Mouse (Mus musculus) central nervous system, embryonic 18 days (tissue): Measurements from ENCODE around the gene Myh8. TPM values are rescaled to one million over a fixed set of nuclear protein-coding genes. Genes with fewer than 3 reads are reported as not detected.

Experiments
- polyA plus RNA-seq: library from polyadenylated mRNA; depleted of rRNA; stranded (reverse); fragments of >200 nt; gene quantifications from 2 replicates; pipeline ENCODE4 v1.2.3, GENCODE M21; 2012; rRNA removed

Myh8 gene
- polyA plus RNA-seq, result 0.27 and 17.8 TPM in 2 replicates

GRCm38 (mm10) chr11:67276601-67277174 is at the start of gene Myh8:
Gene Myh8 (plus strand): TSS chr11:67277124.

GRCm38 (mm10) chr11:67237481-67238079 is 39.3 kb upstream of the Myh8 start, which contains the start of gene Myh4:
Gene Myh4 (plus strand): TSS chr11:67238029.

GRCm38 (mm10) chr11:67321358-67321757 is 44.4 kb downstream of the Myh8 start, which contains the start of gene Myh13:
Gene Myh13 (plus strand): TSS chr11:67321658.

Other genes with a start within 250 kb of the Myh8 start
- gene Adprm, start 224.5 kb upstream of the Myh8 start, polyA plus RNA-seq, result 30.9 and 31.7 TPM in 2 replicates
- gene Sco1, start 224.5 kb upstream of the Myh8 start, polyA plus RNA-seq, result 5.8 and 7.0 TPM in 2 replicates
- gene Myh3, start 198.8 kb upstream of the Myh8 start, polyA plus RNA-seq, result 0.19 and 12.5 TPM in 2 replicates
- 0.12 and 0.37 TPM in 2 replicates for gene Myh2, start 106.1 kb upstream of the Myh8 start, polyA plus RNA-seq
- gene Myh1, start 77.1 kb upstream of the Myh8 start, polyA plus RNA-seq, result 0.05 and 0.21 TPM in 2 replicates
- 0.04 and 0.05 TPM in 2 replicates for gene Myh4, start 39.1 kb upstream of the Myh8 start, polyA plus RNA-seq
- 0.03 and 0.13 TPM in 2 replicates for gene Myh13, start 44.5 kb downstream of the Myh8 start, polyA plus RNA-seq
- 54.8 and 65.6 TPM in 2 replicates for gene Gas7, start 178.3 kb downstream of the Myh8 start, polyA plus RNA-seq